Mouse (Mus musculus) CH12.LX (cell line): ENCODE results near the gene Atp5d. TPM values are rescaled to one million over a fixed set of nuclear protein-coding genes. Genes with fewer than 3 reads are reported as not detected.
A peak's percentile ranks its signal among the peaks of the same experiment; 100 is the strongest.

ENCODE experiments used
- DNase-seq: peaks from one replicate; pipeline ENCODE4 v3.0.0-alpha.2; 2013; ENCODE audit errors: extremely low read depth
- H3K27ac ChIP-seq: 2 replicates; pipeline ENCODE4 v1.5.1; 2012; ENCODE audit warnings: low read depth, mild to moderate bottlenecking, control low read depth, moderate library complexity; ENCODE audit not compliant: insufficient read depth
- H3K27me3 ChIP-seq: replicated peaks from 2 replicates; pipeline ENCODE3; 2012; ENCODE audit warnings: inconsistent platforms
- H3K36me3 ChIP-seq, 2 experiments: replicated peaks in 1 of 2; 2 replicates each; pipeline versions ENCODE3 to v1.6.1; 2012; ENCODE audit warnings: inconsistent platforms in 1 of 2, low read length in 1 of 2, mild to moderate bottlenecking in 1 of 2, mixed read lengths in 1 of 2, moderate library complexity in 1 of 2; ENCODE audit not compliant: control insufficient read depth in 1 of 2, insufficient read depth in 1 of 2
- H3K4me1 ChIP-seq, 2 experiments: 2 replicates each; pipeline ENCODE4 v1.6.1; 2012; ENCODE audit warnings: inconsistent platforms in 1 of 2, moderate library complexity in 1 of 2; ENCODE audit not compliant: insufficient read depth in 2 of 2, control insufficient read depth in 1 of 2
- H3K4me2 ChIP-seq: 2 replicates; pipeline ENCODE4 v1.6.1; 2012; ENCODE audit warnings: low read depth, mild to moderate bottlenecking, control low read depth; ENCODE audit not compliant: poor library complexity, insufficient read depth, severe bottlenecking
- H3K4me3 ChIP-seq, 3 experiments: fragments of 150-350 bp in 1 of 3; sonication (generic) in 1 of 3; replicated peaks in 1 of 3; 2 replicates each; pipeline versions ENCODE3 to v1.5.1; 2011 to 2012; ENCODE audit warnings: low read depth in 2 of 3, low read length in 2 of 3, mild to moderate bottlenecking in 2 of 3, moderate library complexity in 2 of 3, control low read depth in 1 of 3, improper control_type of control experiment in 1 of 3, inconsistent platforms in 1 of 3, mixed read lengths in 1 of 3; ENCODE audit not compliant: poor library complexity in 1 of 3
- H3K79me2 ChIP-seq: replicated peaks from 2 replicates; pipeline ENCODE4 v1.6.1; 2012; ENCODE audit warnings: mild to moderate bottlenecking, moderate library complexity; ENCODE audit not compliant: control insufficient read depth, poor library complexity, insufficient read depth, severe bottlenecking; ENCODE audit errors: extremely low read depth
- H3K9ac ChIP-seq: 2 replicates; pipeline ENCODE4 v1.6.1; 2012; ENCODE audit warnings: low read depth, mild to moderate bottlenecking, control low read depth, moderate library complexity; ENCODE audit not compliant: insufficient read depth
- H3K9me3 ChIP-seq: replicated peaks from 2 replicates; pipeline ENCODE3; 2012; ENCODE audit warnings: low read length, inconsistent platforms, mixed read lengths
- CHD2 ChIP-seq: IDR thresholded peaks from 2 replicates; pipeline ENCODE4 v1.6.1; 2011; ENCODE audit warnings: low read length, improper control_type of control experiment
- CTCF ChIP-seq, 2 experiments: IDR thresholded peaks in 1 of 2; conservative IDR thresholded peaks in 1 of 2; 2 replicates each; pipeline ENCODE4 v1.5.1; 2011 to 2012; ENCODE audit warnings: low read depth in 2 of 2, low read length in 2 of 2, improper control_type of control experiment in 1 of 2, inconsistent platforms in 1 of 2, mild to moderate bottlenecking in 1 of 2, moderate library complexity in 1 of 2
- ELF1 ChIP-seq: IDR thresholded peaks from 2 replicates; pipeline ENCODE4 v1.6.1; 2014; ENCODE audit warnings: low read depth, mild to moderate bottlenecking, inconsistent platforms, low read length, improper control_type of control experiment
- ETS1 ChIP-seq: conservative IDR thresholded peaks from 2 replicates; pipeline ENCODE4 v1.6.1; 2012; ENCODE audit warnings: low read depth, mild to moderate bottlenecking, inconsistent platforms, low read length, improper control_type of control experiment, moderate library complexity
- IRF4 ChIP-seq: IDR thresholded peaks from 2 replicates; pipeline ENCODE4 v1.6.1; 2014; ENCODE audit warnings: low read depth, mild to moderate bottlenecking, inconsistent platforms, low read length, improper control_type of control experiment
- MYC ChIP-seq: IDR thresholded peaks from 2 replicates; pipeline ENCODE4 v1.6.1; 2011; ENCODE audit warnings: low read depth, mild to moderate bottlenecking, improper control_type of control experiment, low read length
- PAX5 ChIP-seq: IDR thresholded peaks from 2 replicates; pipeline ENCODE4 v1.6.1; 2012; ENCODE audit warnings: low read length, inconsistent platforms, mixed read lengths
- POLR2AphosphoS2 ChIP-seq: IDR thresholded peaks from 2 replicates; pipeline ENCODE4 v1.6.1; 2011; ENCODE audit warnings: low read depth, low read length, improper control_type of control experiment
- RAD21 ChIP-seq: IDR thresholded peaks from 2 replicates; pipeline ENCODE4 v1.6.1; 2011; ENCODE audit warnings: low read depth, mild to moderate bottlenecking, low read length, improper control_type of control experiment, moderate library complexity
- RCOR1 ChIP-seq: conservative IDR thresholded peaks from 2 replicates; pipeline ENCODE4 v1.6.1; 2012; ENCODE audit warnings: low read depth, mild to moderate bottlenecking, inconsistent platforms, low read length, improper control_type of control experiment
- SMC3 ChIP-seq: IDR thresholded peaks from 2 replicates; pipeline ENCODE4 v1.6.1; 2011; ENCODE audit warnings: low read depth, low read length, improper control_type of control experiment
- UBTF ChIP-seq: IDR thresholded peaks from 2 replicates; pipeline ENCODE4 v1.6.1; 2012; ENCODE audit warnings: low read depth, mild to moderate bottlenecking, inconsistent platforms, low read length, improper control_type of control experiment, moderate library complexity
- ZC3H11A ChIP-seq: IDR thresholded peaks from 2 replicates; pipeline ENCODE4 v1.6.1; 2012; ENCODE audit warnings: low read depth, mild to moderate bottlenecking, inconsistent platforms, low read length, improper control_type of control experiment
- dilution Hi-C: fragments of 300-500 bp; cut with MboI; formaldehyde crosslinking; loops from 2 replicates; pipeline ENCODE4 v1.14.3; 2020; ENCODE audit warnings: low sequenced_read_pairs; ENCODE audit not compliant: extremely low pct_unique_long_range_greater_than_20kb, extremely low pct_ligation_motif_present
- in situ Hi-C: fragments of 300-500 bp; cut with MboI; formaldehyde crosslinking; loops from 3 replicates; pipeline ENCODE4 v1.14.3; 2019; ENCODE audit warnings: low sequenced_read_pairs, low pct_ligation_motif_present, low pct_unique_long_range_greater_than_20kb, mixed read lengths
- polyA plus RNA-seq: library from polyadenylated mRNA; unstranded; fragments of >175 nt; gene quantifications from 2 replicates; pipeline ENCODE4 v1.2.1, GENCODE M21; 2012; ENCODE audit warnings: low read depth; ENCODE audit not compliant: insufficient read length
- total RNA-seq, 2 experiments: library from RNA; depleted of rRNA; stranded (reverse); fragments of 300-350 nt in 1 of 2; fragments of >200 nt in 1 of 2; gene quantifications; 2 replicates each; pipeline ENCODE4 v1.2.3; 2012 to 2014

The Atp5d gene
- total and polyA plus RNA-seq, 3 experiments: 106 to 352 (median 326) TPM

- H3K9ac ChIP-seq: no peak overlapping the region
- H3K9me3 ChIP-seq: no peaks in the 10 kb centered on the region
- H3K27me3 ChIP-seq: peaks cover 5% of the 10 kb centered on the region
- TF ChIP-seq RAD21 (peak; percentile 79), ETS1 (no peak), SMC3 (peak; percentile 94), ZC3H11A (peak; percentile 68), IRF4 (peak; percentile 19; the same call in 1 of the 2 replicates), CTCF (conservative IDR thresholded peaks at IDR 0.05 in 1 of 2, IDR thresholded peaks at IDR 0.05 in 1 of 2; ENCODE audit: low read depth in 2 of 2, low read length in 2 of 2) (peak; percentile 61 to 88; a peak in 3 of 4 replicates), ELF1 (peak; percentile 40; the same call in 1 of the 2 replicates), UBTF (no peak)
- dilution Hi-C loops (no loop called here), in situ Hi-C loops (loop anchor here (5.0 kb wide), 1 partner anchor 158 kb away; the partner anchor contains the start of gene Cnn2)
- H3K4me3 ChIP-seq: no peak overlapping the region
- no peak overlapping the region for H3K27ac ChIP-seq
- DNase-seq: no peak
- H3K79me2 ChIP-seq: peaks cover 18% of the 10 kb centered on the region
- peaks cover 31 to 60% of the 10 kb centered on the region in 2 experiments for H3K4me1 ChIP-seq
- peaks cover 31 to 42% of the 10 kb centered on the region in 2 experiments for H3K36me3 ChIP-seq
- H3K4me2 ChIP-seq: no peak overlapping the region
Observed at GRCm38 (mm10) chr10:80144864-80145838, 6.7 kb downstream of the Atp5d start.

- peaks cover 19% of the 10 kb centered on the region for H3K79me2 ChIP-seq
- no peak for TF ChIP-seq PAX5
- no peak for TF ChIP-seq MYC
- no peak for TF ChIP-seq IRF4
- no peak for TF ChIP-seq CTCF (conservative IDR thresholded peaks at IDR 0.05 in 1 of 2, IDR thresholded peaks at IDR 0.05 in 1 of 2; ENCODE audit: low read depth in 2 of 2, low read length in 2 of 2)
- no peak for TF ChIP-seq CHD2
- TF ChIP-seq POLR2AphosphoS2: no peak
- TF ChIP-seq RCOR1: no peak
- TF ChIP-seq SMC3: no peak
- TF ChIP-seq, all 38 proteins: peak for 0
- Histone ChIP-seq H3K4me2 (no peak overlapping the region), H3K36me3 (peaks cover 31 to 42% of the 10 kb centered on the region in 2 experiments), H3K4me1 (peaks cover 31 to 54% of the 10 kb centered on the region in 2 experiments), H3K4me3 (no peak overlapping the region), H3K9me3 (no peaks in the 10 kb centered on the region), H3K27ac (no peak overlapping the region), H3K9ac (no peak overlapping the region), H3K27me3 (no peaks in the 10 kb centered on the region)
- DNase-seq: no peak
- in situ Hi-C loops: no loop called here
- dilution Hi-C loops: no loop called here
Observed at GRCm38 (mm10) chr10:80145896-80146295, 7.5 kb downstream of the Atp5d start.
